Mouse (Mus musculus): ENCODE measurements at regions not wholly inside any gene's neighbourhood (a gene's known extent, or its start where the extent isn't known, plus 50 kb on each side); places are given as distances from the start of the nearest gene placed in this dataset.
A peak's percentile ranks its signal among the peaks of the same experiment; 100 is the strongest.

DNA sequence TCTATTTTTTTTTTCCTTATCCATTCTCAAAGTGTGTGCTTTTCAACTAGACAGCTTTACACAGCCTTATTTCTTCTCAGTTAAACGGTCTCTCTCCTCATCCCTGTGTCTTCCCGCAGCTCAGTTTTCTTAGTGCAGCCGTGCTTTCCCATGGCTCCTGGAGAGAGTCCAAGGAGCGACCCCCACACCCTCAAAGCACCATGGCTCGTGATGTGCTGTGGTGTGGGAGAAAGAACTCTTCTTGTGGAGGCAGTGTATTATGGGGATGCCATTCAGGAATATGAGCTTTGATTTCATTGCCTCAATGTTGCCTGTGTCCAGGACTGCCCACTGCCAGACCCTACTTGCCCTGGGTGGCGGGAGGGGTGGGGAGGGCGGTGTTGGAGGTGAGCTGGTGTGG lies 576.1 kb downstream of the Tmem182 start:
- H3K4me3 ChIP-seq (ENCODE audit: low read depth, low read length), result no peak overlapping the region
- no peaks in the 10 kb centered on the region for H3K27me3 ChIP-seq (ENCODE audit: control insufficient read depth, insufficient read depth, low read length)
- H3K36me3 ChIP-seq (replicated peaks; ENCODE audit: control insufficient read depth, insufficient read depth, low read length), result no peaks in the 10 kb centered on the region
- H3K4me1 ChIP-seq (ENCODE audit: control insufficient read depth, insufficient read depth), result peaks cover 5% of the 10 kb centered on the region
- H3K9ac ChIP-seq (replicated peaks; ENCODE audit: low read depth, low read length), result no peak overlapping the region
- no peak overlapping the region for H3K27ac ChIP-seq (ENCODE audit: low read depth)
- 75% methylated on average over 7 of the region's 7 CpGs for WGBS
- DNase-seq (ENCODE audit: low spot score) (no peak), ATAC-seq (ENCODE audit: insufficient read depth, low read depth) (no peak)
- no peaks in the 10 kb centered on the region for H3K9me3 ChIP-seq (replicated peaks; ENCODE audit: control insufficient read depth, low read length)
- TF ChIP-seq EP300 (IDR thresholded peaks at IDR 0.05; ENCODE audit: low read depth), result no peak
- no peak for TF ChIP-seq CTCF (IDR thresholded peaks at IDR 0.05; ENCODE audit: low read depth)
- no peak overlapping the region for H3K4me2 ChIP-seq (ENCODE audit: low read depth, low read length)

DNA sequence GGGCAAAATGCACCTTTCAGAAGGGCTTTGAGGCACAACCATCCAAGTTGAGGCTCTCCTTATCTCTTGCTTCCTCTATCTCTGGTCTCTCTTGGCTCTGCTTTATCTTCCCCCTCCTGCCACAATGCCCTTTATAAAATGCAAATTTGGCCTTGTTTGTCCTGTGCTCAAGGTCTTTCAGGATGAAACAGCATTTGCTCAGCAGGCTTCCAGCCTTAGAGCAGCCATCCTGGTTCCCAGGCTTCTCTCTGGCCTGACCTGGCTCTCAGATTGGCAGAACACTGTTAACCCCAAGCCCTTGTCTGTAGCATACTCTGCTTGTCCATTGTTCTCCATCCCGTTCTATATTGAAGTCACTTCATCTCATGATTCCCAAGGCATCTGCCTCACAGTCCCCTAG lies 579.3 kb downstream of the Tmem182 start:
- 20% methylated on average over 1 of the region's 1 CpGs for WGBS
- ATAC-seq (ENCODE audit: insufficient read depth, low read depth), result no peak
- Histone ChIP-seq H3K4me1 (ENCODE audit: control insufficient read depth, insufficient read depth) (peaks cover 12% of the 10 kb centered on the region), H3K36me3 (replicated peaks; ENCODE audit: control insufficient read depth, insufficient read depth, low read length) (no peaks in the 10 kb centered on the region), H3K27me3 (ENCODE audit: control insufficient read depth, insufficient read depth, low read length) (no peaks in the 10 kb centered on the region), H3K4me2 (ENCODE audit: low read depth, low read length) (no peak overlapping the region), H3K4me3 (ENCODE audit: low read depth, low read length) (no peak overlapping the region), H3K9ac (replicated peaks; ENCODE audit: low read depth, low read length) (no peak overlapping the region), H3K27ac (ENCODE audit: low read depth) (no peak overlapping the region), H3K9me3 (replicated peaks; ENCODE audit: control insufficient read depth, low read length) (no peaks in the 10 kb centered on the region)
- TF ChIP-seq EP300 (IDR thresholded peaks at IDR 0.05; ENCODE audit: low read depth) (no peak), CTCF (IDR thresholded peaks at IDR 0.05; ENCODE audit: low read depth) (no peak)
- no peak for DNase-seq (ENCODE audit: low spot score)

DNA sequence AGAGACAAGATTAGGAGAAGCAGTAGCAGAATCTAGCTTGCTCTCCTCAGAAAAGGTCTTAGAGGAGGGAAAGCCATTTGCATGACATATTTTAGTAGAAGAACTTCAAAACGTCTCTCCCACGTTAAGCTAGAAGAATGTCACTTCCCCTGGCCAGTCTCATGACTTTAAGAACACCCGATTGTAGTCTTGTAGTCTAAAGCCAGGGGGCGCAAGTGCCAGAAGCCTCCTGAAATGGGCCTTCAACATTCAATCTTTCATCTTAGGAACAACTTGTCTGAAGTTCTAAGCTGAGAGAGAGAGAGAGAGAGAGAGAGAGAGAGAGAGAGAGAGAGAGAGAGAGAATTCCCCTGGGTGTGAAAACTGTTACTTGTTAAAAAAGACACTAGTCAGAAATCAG lies 581.0 kb downstream of the Tmem182 start:
- DNase-seq (ENCODE audit: low spot score) (no peak), ATAC-seq (ENCODE audit: insufficient read depth, low read depth) (no peak)
- Histone ChIP-seq H3K36me3 (replicated peaks; ENCODE audit: control insufficient read depth, insufficient read depth, low read length) (no peaks in the 10 kb centered on the region), H3K9me3 (replicated peaks; ENCODE audit: control insufficient read depth, low read length) (no peaks in the 10 kb centered on the region), H3K9ac (replicated peaks; ENCODE audit: low read depth, low read length) (no peak overlapping the region), H3K27me3 (ENCODE audit: control insufficient read depth, insufficient read depth, low read length) (no peaks in the 10 kb centered on the region), H3K4me2 (ENCODE audit: low read depth, low read length) (no peak overlapping the region), H3K27ac (ENCODE audit: low read depth) (no peak overlapping the region), H3K4me1 (ENCODE audit: control insufficient read depth, insufficient read depth) (peaks cover 23% of the 10 kb centered on the region), H3K4me3 (ENCODE audit: low read depth, low read length) (no peak overlapping the region)
- TF ChIP-seq EP300 (IDR thresholded peaks at IDR 0.05; ENCODE audit: low read depth), result no peak
- TF ChIP-seq CTCF (IDR thresholded peaks at IDR 0.05; ENCODE audit: low read depth), result peak; percentile 45
- 49% methylated on average over 4 of the region's 4 CpGs for WGBS

DNA sequence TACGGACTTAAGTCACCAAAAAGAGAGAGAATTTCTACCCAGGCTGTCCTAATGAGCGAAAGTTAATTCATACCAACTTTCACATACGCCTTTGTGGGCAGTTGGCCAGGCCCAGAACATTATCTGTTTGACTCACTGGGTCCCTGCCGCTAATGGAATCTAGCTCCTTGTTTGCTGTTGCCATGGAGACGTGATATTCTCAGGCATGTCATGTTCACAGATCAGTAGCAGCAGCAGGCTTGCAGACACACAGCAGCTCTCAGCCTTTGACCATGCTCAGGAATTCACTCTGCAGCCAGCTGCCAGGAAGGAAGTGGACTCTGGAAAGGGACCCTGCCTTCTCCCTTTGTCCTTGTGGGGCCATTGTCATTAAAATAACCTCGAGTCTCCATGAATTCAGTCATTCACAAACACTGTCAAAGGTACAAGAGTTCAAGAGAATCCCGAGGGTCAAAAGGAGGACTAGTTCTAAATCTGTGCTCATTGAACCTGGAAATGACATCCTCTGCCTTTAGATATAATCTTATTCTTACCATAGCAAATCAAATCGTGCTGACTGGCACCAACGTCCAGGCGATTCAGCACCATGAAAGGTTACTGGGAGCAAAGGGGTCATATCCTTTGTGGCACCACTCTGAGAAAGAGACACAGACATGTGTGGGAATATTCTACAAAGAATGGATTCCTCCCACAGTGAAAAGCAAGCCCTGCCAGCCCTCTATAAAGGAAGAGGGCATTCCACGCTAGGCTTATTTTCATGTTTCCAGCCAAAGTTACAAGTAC lies 584.9 kb downstream of the Tmem182 start:
- ATAC-seq (ENCODE audit: insufficient read depth, low read depth), result peak; percentile 94
- peak overlapping the region; percentile 47 for H3K4me2 ChIP-seq (ENCODE audit: low read depth, low read length)
- 7% methylated on average over 11 of the region's 11 CpGs for WGBS

DNA sequence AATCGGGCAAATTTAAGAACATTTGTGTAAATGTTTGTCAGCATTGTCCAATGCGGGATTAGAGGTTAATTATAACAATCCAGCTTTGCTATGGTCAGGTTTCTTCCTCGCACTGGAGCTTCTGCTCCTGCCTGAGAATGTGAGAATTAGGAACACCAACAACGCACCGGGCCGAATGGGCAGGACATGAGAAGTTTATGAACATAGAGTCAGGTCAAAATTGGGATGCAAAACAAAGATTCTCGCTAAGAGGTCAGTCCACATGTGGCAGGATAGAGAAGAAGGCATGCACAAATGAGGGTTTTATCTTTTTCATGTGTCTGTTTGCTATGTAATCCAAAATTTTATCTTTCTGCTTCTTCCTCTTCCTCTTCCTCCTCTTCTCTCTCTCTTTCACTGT lies 585.7 kb downstream of the Tmem182 start:
- Histone ChIP-seq H3K27me3 (ENCODE audit: control insufficient read depth, insufficient read depth, low read length) (no peaks in the 10 kb centered on the region), H3K27ac (ENCODE audit: low read depth) (no peak overlapping the region), H3K36me3 (replicated peaks; ENCODE audit: control insufficient read depth, insufficient read depth, low read length) (no peaks in the 10 kb centered on the region), H3K9ac (replicated peaks; ENCODE audit: low read depth, low read length) (no peak overlapping the region), H3K4me2 (ENCODE audit: low read depth, low read length) (no peak overlapping the region), H3K9me3 (replicated peaks; ENCODE audit: control insufficient read depth, low read length) (no peaks in the 10 kb centered on the region), H3K4me3 (ENCODE audit: low read depth, low read length) (no peak overlapping the region), H3K4me1 (ENCODE audit: control insufficient read depth, insufficient read depth) (peaks cover 17% of the 10 kb centered on the region)
- ATAC-seq (ENCODE audit: insufficient read depth, low read depth) (no peak), DNase-seq (ENCODE audit: low spot score) (no peak)
- 81% methylated on average over 7 of the region's 7 CpGs for WGBS
- TF ChIP-seq EP300 (IDR thresholded peaks at IDR 0.05; ENCODE audit: low read depth) (no peak), CTCF (IDR thresholded peaks at IDR 0.05; ENCODE audit: low read depth) (no peak)

More for the DNA sequence above, 584.9 kb downstream of the Tmem182 start:
- peak overlapping the region; percentile 31 for H3K27ac ChIP-seq (ENCODE audit: low read depth)
- peaks cover 17% of the 10 kb centered on the region for H3K4me1 ChIP-seq (ENCODE audit: control insufficient read depth, insufficient read depth)
- H3K27me3 ChIP-seq (ENCODE audit: control insufficient read depth, insufficient read depth, low read length), result no peaks in the 10 kb centered on the region
- no peaks in the 10 kb centered on the region for H3K9me3 ChIP-seq (replicated peaks; ENCODE audit: control insufficient read depth, low read length)
- H3K4me3 ChIP-seq (ENCODE audit: low read depth, low read length), result 0 out of 2 replicates have a peak overlapping the region, but pooled peaks have one; percentile 15
- DNase-seq (ENCODE audit: low spot score), result peak; percentile 96
- no peak overlapping the region for H3K9ac ChIP-seq (replicated peaks; ENCODE audit: low read depth, low read length)
- TF ChIP-seq CTCF (IDR thresholded peaks at IDR 0.05; ENCODE audit: low read depth) (no peak), EP300 (IDR thresholded peaks at IDR 0.05; ENCODE audit: low read depth) (no peak)
- no peaks in the 10 kb centered on the region for H3K36me3 ChIP-seq (replicated peaks; ENCODE audit: control insufficient read depth, insufficient read depth, low read length)

DNA sequence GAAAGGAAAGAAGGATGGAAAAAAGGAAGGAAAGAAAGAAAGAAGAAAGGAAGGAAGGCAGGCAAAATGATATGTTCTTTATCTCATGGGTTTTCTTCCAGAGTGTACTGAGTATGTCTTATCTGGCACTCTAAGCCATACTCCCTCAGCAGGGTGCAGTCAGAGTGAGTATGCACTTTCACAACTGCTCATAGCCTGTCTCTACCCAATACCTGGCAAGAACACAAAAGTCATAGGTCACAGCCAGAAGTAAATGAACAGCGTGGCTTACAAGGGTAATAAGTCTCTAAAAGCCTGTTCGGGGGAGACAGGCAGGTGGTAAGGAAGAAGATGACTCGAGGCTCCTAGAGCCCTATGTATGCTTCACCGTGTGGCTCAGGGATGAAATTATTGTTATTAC lies 587.9 kb downstream of the Tmem182 start:
- ATAC-seq (ENCODE audit: insufficient read depth, low read depth), result no peak
- 77% methylated on average over 4 of the region's 4 CpGs for WGBS

More for the DNA sequence above, 587.9 kb downstream of the Tmem182 start:
- Histone ChIP-seq H3K4me3 (ENCODE audit: low read depth, low read length) (no peak overlapping the region), H3K9me3 (replicated peaks; ENCODE audit: control insufficient read depth, low read length) (no peaks in the 10 kb centered on the region), H3K4me1 (ENCODE audit: control insufficient read depth, insufficient read depth) (peaks cover 17% of the 10 kb centered on the region), H3K9ac (replicated peaks; ENCODE audit: low read depth, low read length) (no peak overlapping the region), H3K27me3 (ENCODE audit: control insufficient read depth, insufficient read depth, low read length) (no peaks in the 10 kb centered on the region), H3K36me3 (replicated peaks; ENCODE audit: control insufficient read depth, insufficient read depth, low read length) (no peaks in the 10 kb centered on the region), H3K27ac (ENCODE audit: low read depth) (no peak overlapping the region), H3K4me2 (ENCODE audit: low read depth, low read length) (no peak overlapping the region)
- no peak for TF ChIP-seq CTCF (IDR thresholded peaks at IDR 0.05; ENCODE audit: low read depth)
- TF ChIP-seq EP300 (IDR thresholded peaks at IDR 0.05; ENCODE audit: low read depth), result no peak
- no peak for DNase-seq (ENCODE audit: low spot score)

Measured in heart, postnatal 0 days (tissue).